ENCODE assay signal across 9 mouse cellular contexts in genomic region chr6:127324984-127325383, GRCm38 (mm10).
DNase-seq lines count a peak whose midpoint lies in the region; ATAC-seq lines count a peak whose summit lies in the region.
"Had no signal": no experiment of that assay in that cellular context is flagged by ENCODE, and none has a peak within 500 bp of the region (broad histone marks: within the 10 kb centered on the region; RNA-seq: fewer than 3 reads in every experiment).

No protein-coding gene starts in this region.

- no peaks in the 10 kb centered on the region for H3K36me3 ChIP-seq in intestine, embryonic 16.5 days (ENCODE audit: control insufficient read depth, insufficient read depth, low read length)
- no peaks in the 10 kb centered on the region for H3K36me3 ChIP-seq in liver, embryonic 13.5 days
- H3K36me3 ChIP-seq: G1E had no signal

- DNase-seq in heart, adult 8-10 months (ENCODE audit: low spot score), result peak; percentile 62
- no peak for DNase-seq in heart, adult 11 months
- peak; percentile 55 for DNase-seq in Muller cell, postnatal 12 days (ENCODE audit: inconsistent ontology term)
- DNase-seq in embryo, embryonic 9.5 days (ENCODE audit: extremely low spot score), result peak; percentile 38
- no peak for DNase-seq in liver, embryonic 13.5 days
- DNase-seq in right cerebral cortex, adult 2 months (ENCODE audit: low spot score in 2 of 2), result peak; percentile 73 to 74

- no peak overlapping the region for H3K4me3 ChIP-seq in intestine, embryonic 16.5 days (ENCODE audit: low read length)
- H3K4me3 ChIP-seq in liver, embryonic 13.5 days (replicated peaks), result no peak overlapping the region

- peaks cover 57% of the 10 kb centered on the region for H3K4me1 ChIP-seq in intestine, embryonic 16.5 days (ENCODE audit: control insufficient read depth, insufficient read depth, low read length)
- peaks cover 99% of the 10 kb centered on the region for H3K4me1 ChIP-seq in liver, embryonic 13.5 days (replicated peaks)

- no peak overlapping the region for H3K9ac ChIP-seq in intestine, embryonic 16.5 days (ENCODE audit: low read depth, low read length)
- peak overlapping the region; percentile 30; the same call in 1 of the 2 replicates for H3K9ac ChIP-seq in liver, embryonic 13.5 days

- no peak for ATAC-seq in intestine, embryonic 16.5 days
- ATAC-seq in liver, embryonic 13.5 days (ENCODE audit: low read depth), result no peak
- ATAC-seq in monocyte, adult 5-6 weeks (replicated peaks; ENCODE audit: insufficient number of reproducible peaks, low FRiP score, low TSS enrichment, poor library complexity, severe bottlenecking), result no peak

- no peak overlapping the region for H3K4me2 ChIP-seq in intestine, embryonic 16.5 days (ENCODE audit: low read depth, low read length)
- H3K4me2 ChIP-seq in liver, embryonic 13.5 days, result no peak overlapping the region

- 29% methylated on average over 5 of the region's 5 CpGs for WGBS in intestine, embryonic 16.5 days
- 56% methylated on average over 5 of the region's 5 CpGs for WGBS in liver, embryonic 13.5 days (ENCODE audit: insufficient replicate concordance)

- H3K27me3 ChIP-seq in intestine, embryonic 16.5 days (replicated peaks; ENCODE audit: control insufficient read depth, insufficient read depth, low read length), result no peaks in the 10 kb centered on the region
- H3K27me3 ChIP-seq in liver, embryonic 13.5 days, result no peaks in the 10 kb centered on the region

- H3K27ac ChIP-seq in intestine, embryonic 16.5 days (ENCODE audit: low read length), result peak overlapping the region; percentile 66; the same call in 1 of the 2 replicates
- peak overlapping the region; percentile 80 for H3K27ac ChIP-seq in liver, embryonic 13.5 days

- H3K9me3 ChIP-seq in intestine, embryonic 16.5 days (ENCODE audit: control insufficient read depth, low read length), result no peaks in the 10 kb centered on the region
- H3K9me3 ChIP-seq in liver, embryonic 13.5 days (replicated peaks), result no peaks in the 10 kb centered on the region
- H3K9me3 ChIP-seq: G1E had no signal

Comparison
In these comparisons a context has a peak if more than half of its experiments do, and no peak if none do; other contexts are left out.
1. DNase-seq: peak in heart, adult 8-10 months (single experiment), Muller cell, postnatal 12 days (single experiment), embryo, embryonic 9.5 days (single experiment) and right cerebral cortex, adult 2 months (2 of 2); none in heart, adult 11 months (single experiment) and liver, embryonic 13.5 days (single experiment).